Mouse (Mus musculus): ENCODE measurements around the gene Jph2.

The Jph2 gene

DNA sequence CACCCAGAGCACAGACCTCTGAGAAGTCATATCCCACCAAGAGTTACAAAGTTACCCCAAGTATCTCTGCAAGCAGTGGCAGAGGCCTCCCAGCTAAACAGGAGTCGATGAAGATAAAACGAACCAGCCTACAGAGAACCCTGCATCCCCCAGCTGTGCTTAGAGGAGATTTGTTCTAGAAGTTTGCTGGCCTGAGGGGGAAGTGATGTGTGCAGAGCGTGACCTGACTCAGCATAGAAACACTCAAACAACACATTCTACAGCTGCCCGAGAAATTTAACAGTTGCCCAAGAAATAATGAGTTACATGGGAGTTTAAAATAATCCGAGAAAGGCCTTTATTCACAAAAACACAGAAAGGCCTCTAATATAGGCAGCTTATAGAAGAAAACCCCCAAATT, 39.1 kb downstream of the Jph2 start:
- DNase-seq, result no peak

GRCm38 (mm10) chr2:163356113-163356840, 41.5 kb downstream of the Jph2 start:
- DNase-seq, result no peak

- no peak for DNase-seq
These were observed 42.1 kb downstream of the Jph2 start for GRCm38 (mm10) chr2:163355666-163356065.

- no peak for DNase-seq
These were observed 44.1 kb downstream of the Jph2 start for GRCm38 (mm10) chr2:163353731-163354130.

DNA sequence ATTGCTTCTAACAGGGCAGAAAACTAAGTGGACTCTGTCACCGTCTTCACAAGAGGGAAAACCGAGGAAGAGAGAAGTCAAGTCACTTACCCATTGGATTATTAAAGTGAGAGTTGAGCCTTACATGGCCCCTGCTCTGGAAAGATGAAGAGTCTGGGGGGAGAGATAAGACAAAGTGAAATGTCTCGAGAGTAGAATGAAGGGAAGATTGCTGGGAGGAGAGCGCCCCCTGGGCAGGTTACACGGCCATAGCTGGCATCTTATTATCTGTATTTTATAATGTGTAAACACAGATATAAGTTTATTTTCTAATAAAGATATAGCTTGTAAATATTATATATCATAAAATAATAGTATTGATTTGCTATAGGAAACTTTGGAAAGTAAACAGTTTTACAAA, 47.4 kb downstream of the Jph2 start:
- no peak for DNase-seq

DNA sequence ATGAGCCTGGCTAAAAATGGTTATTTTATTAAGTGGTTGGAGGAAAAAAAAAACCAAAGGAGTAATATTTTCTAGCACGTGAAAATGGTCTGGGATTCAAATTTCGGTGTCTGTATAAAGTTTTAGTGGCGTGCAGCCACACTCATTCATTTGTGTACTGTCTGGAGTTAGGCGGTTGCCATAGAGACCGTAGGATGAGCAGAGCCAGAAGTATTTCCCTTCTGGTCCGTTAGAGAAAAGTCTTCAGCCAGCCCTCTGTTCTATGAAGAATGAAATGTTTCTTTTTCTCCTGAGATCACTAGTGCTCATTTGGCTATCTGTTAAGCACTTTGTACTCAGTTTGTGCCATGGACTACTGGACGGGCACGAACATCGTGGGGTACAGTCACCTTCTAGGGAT, 48.4 kb downstream of the Jph2 start:
- no peak for DNase-seq

- no peak for DNase-seq
These were observed 49.1 kb downstream of the Jph2 start for GRCm38 (mm10) chr2:163348677-163349076.

DNA sequence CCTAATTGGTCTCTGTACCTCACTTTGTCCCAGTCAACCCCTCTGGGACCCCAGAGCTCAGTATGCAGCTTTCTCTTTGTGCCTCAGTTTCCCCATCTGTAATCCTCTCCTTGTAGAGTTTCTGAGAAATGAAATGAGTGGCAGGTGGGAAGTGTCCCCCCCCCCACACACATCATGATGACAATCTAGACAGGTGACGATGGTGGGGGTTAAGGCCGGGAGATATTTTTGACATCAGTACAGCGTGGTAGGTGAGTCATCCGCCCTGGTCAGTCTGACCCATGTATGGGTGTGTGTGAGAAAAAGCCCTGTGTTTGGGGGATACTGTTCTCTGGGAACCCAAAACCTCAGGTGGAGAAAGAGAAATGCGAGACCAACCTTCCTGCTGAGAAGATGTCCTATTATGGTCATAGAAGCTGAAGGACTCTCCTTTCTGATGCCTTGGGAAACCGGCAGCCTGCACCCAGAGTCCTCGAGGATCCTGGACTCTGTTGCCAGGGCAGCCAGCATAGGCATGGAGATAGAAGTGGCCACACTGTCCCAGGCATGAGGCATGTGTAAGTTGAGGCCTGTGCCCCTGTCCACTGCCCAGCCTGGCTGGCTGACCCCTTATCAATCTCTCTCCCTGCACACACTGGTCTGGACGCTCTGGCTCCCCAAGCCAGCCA, 50.1 kb downstream of the Jph2 start:
- no peak for DNase-seq

GRCm38 (mm10) chr2:163346497-163346896, 51.3 kb downstream of the Jph2 start:
- no peak for DNase-seq

GRCm38 (mm10) chr2:163344976-163345660, 52.7 kb downstream of the Jph2 start:
- no peak for DNase-seq

DNA sequence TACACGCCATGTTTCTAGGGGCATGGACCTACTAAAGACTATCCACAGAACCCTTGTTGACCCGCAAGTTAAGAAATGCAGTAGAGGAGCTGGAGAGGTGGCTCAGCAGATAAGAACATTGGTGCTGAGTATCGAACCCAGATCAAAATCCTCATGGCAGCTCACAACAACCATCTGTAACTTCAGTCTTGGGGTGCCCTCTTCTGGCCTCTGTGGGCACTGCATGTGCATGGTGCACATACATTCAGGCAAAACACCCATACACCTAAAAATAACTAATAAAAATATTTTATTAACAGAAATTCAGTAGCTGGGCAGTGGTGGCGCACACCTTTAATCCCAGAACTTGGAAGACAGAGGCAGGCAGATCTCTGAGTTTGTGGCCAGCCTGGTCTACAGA, 54.1 kb downstream of the Jph2 start:
- peak; percentile 52 to 54 for DNase-seq

DNA sequence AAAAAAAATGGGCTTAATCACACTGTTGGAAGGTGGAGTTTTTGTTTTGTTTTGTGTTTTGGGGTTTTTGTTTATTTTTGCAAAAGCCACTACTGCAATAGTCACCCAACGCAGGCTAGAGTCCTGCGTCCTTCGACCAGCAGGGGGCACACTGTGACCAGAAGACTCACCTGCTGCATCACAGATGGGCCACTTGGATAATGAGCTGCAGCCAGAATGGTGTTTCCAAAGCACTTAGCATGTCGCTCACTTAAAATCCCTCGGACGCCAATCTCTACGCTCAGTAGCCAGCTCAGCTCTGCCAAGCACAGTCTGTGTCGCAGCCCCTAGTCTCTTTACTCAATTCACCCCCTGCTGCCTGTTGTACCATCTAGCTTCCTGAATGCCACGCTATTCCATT, 57.5 kb downstream of the Jph2 start:
- DNase-seq, result peak; percentile 34 to 38

DNA sequence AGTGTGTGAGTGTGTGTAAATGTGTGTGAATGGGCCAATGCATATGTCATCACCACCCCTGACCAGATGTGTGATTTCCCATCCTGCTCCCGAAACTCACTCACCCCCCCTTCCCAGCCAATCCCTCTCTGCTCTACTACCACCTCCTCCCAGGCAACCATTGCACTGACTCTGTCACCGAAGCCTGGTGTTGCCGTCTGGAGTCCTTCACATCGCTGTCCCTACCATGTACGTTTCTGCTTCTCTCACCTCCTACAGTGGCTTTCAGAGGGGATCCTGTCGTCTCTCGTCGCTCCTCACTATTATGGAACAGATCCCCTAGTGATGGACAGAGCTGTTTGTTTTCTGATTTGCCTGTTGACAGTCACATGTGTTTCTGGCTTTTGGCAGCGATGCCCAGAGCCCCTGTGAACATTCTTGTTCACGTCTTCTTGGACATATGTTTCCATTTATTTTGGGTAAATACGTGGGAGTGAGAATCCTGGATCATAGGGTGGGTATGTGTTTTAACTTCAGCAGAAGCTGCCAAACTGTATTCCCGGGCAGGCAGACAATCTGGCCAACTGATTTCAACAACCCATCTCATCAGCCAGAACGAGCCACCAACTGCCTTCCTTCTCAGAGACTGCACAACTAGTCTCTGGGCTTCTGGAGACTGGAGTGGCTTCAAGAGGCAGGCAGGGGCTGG, 65.3 kb downstream of the Jph2 start:
- no peak for DNase-seq

GRCm38 (mm10) chr2:163331423-163331822, 66.4 kb downstream of the Jph2 start:
- DNase-seq, result no peak

- peak in 1 of 2 experiments; percentile 15 for DNase-seq
These were observed 67.1 kb downstream of the Jph2 start for GRCm38 (mm10) chr2:163330742-163331141.

DNA sequence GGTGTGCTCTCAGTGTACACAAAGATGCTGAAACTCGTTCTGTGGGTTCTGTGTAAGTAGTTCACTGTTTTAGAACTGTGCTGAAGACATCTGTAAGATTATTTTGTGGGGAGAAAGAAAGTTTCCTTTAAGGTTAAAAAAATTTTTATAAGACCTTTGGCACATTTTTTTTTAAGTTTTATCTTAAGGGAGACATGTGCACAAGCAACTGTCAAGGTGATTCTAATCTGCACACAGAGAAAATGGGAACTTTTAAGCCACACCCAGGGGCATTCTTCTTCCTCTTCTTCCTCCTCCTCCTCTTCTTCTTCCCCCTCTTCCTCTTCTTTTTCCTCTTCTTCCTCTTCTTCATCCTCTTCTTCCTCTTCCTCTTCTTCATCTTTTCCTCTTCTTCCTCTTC, 74.6 kb downstream of the Jph2 start:
- no peak for DNase-seq

DNA sequence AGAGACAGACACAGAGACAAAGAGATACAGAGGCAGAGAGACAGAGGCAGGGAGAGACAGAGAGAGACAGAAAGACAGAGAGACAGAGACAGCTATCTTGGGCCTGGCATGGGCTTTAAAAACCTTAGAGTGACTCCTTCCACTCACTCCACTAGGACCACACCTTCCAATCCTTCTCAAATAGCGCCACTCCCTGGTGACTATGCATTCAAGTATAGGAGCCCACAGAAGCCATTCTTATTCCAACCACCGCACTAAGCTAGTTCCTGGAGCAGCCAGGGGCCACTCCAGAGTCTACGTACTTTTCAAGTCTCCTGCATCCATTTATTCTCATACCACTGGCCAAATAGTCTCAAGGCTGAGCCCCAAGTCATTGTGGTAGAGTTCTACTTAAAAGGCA, 79.0 kb downstream of the Jph2 start:
- no peak for DNase-seq

GRCm38 (mm10) chr2:163317281-163317680, 80.5 kb downstream of the Jph2 start:
- no peak for DNase-seq

DNA sequence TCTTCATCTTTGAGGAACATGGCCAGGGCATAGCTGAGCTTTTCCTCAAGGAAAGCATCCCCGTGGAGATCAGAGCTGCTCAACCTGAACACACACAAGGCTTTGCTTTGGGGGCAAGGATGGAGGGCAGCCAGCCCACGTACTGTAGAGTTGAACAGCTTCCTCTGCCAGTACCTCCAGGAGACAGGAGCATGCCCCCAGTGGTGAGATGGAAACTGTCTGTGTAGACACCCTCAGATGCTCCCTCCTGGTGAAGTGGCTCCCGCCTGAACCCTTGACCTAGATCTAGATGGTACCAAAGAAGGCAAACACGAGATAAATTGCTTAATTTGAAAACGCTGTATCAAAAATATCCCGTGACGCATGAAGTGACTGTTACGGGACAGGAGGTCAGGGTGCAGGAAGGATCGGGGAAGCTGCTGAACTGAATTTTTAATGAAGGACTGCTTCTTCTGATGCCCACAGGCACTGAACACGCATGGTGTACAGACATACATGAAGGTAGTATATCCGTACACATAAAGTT, 87.6 kb downstream of the Jph2 start:
- peak in 1 of 2 experiments; percentile 29 for DNase-seq

DNA sequence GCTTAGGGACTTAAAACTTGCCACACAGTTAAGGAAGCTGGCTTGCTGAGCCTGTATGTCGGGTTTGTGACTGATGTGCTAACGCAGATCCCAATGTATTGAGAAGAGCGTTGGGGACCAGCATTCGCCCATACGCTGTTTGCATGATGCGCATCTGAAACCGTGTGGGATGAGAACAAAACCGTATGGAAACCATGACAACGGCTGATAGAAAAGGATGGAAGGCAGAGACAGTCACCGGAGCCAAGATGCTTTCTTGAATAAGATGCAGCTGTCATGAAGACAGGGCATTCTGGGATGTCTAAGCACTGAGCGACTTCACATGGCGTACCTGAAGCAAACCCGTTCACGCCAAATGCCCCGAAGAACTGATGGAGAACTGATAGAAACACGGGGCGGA, 88.4 kb downstream of the Jph2 start:
- no peak for DNase-seq

DNA sequence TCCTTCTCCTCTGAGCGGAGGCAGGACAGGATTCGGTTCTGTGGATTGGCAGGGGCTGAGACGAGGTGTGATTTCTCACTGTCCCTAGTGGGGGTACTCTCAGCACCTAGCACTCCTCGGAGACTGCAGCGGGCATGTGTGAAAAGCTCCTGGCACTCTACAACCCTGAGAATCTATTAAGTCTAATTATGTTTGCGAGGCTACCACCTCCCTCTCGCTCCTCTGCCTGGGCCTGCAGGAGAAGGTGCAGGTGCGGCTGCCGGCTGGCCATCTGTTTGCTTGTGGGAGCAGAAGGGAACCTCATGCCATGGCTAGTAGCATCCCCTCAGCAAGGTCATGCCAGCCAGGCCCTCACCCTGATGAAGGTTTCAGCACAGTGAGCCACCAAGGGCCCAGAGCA, 94.8 kb downstream of the Jph2 start:
- no peak for DNase-seq

- DNase-seq, result no peak
These were observed 96.2 kb downstream of the Jph2 start for GRCm38 (mm10) chr2:163301641-163302040.
